Mouse (Mus musculus): ENCODE results near the gene Epb41l4b.

GRCm38 (mm10) chr4:57003886-57004285 is 139.4 kb downstream of the Epb41l4b start:
- TF ChIP-seq CTCF (IDR thresholded peaks at IDR 0.05; ENCODE audit: low read depth), result no peak
- no peak for TF ChIP-seq EP300 (IDR thresholded peaks at IDR 0.05; ENCODE audit: low read depth)
